Mouse (Mus musculus) hindbrain, embryonic 11.5 days (tissue): ENCODE results near the gene Marcks. TPM values are rescaled to one million over a fixed set of nuclear protein-coding genes. Genes with fewer than 3 reads are reported as not detected.

Experiments
- ATAC-seq: fragments of 200-750 bp; cut with Nextera tagmentation; 2 replicates; pipeline ENCODE4 v1.8.0; 2017; ENCODE audit warnings: mild to moderate bottlenecking, moderate TSS enrichment, moderate library complexity; ENCODE audit not compliant: low FRiP score
- DNase-seq: peaks from one replicate; pipeline ENCODE4 v3.0.0-alpha.2; 2015; ENCODE audit warnings: low spot score
- H3K27ac ChIP-seq: fragments of 300-500 bp; sonication (generic); 2 replicates; pipeline ENCODE4 v1.5.1; 2014; ENCODE audit warnings: mild to moderate bottlenecking, low read depth, low read length
- H3K27me3 ChIP-seq: fragments of 300-500 bp; sonication (generic); 2 replicates; pipeline ENCODE4 v1.6.1; 2014; ENCODE audit warnings: mild to moderate bottlenecking, low read length, moderate library complexity, mixed read lengths; ENCODE audit not compliant: control insufficient read depth, insufficient read depth
- H3K36me3 ChIP-seq: fragments of 300-500 bp; sonication (generic); 2 replicates; pipeline ENCODE4 v1.6.1; 2014; ENCODE audit warnings: mild to moderate bottlenecking, low read length, moderate library complexity, mixed read lengths; ENCODE audit not compliant: control insufficient read depth, insufficient read depth
- H3K4me1 ChIP-seq: fragments of 300-500 bp; sonication (generic); replicated peaks from 2 replicates; pipeline ENCODE4 v1.6.1; 2014; ENCODE audit warnings: low read length, mixed read lengths; ENCODE audit not compliant: control insufficient read depth, insufficient read depth
- H3K4me2 ChIP-seq: fragments of 300-500 bp; sonication (generic); replicated peaks from 2 replicates; pipeline ENCODE4 v1.6.1; 2014; ENCODE audit warnings: mild to moderate bottlenecking, low read depth, low read length
- H3K4me3 ChIP-seq: fragments of 300-500 bp; sonication (generic); 2 replicates; pipeline ENCODE4 v1.5.1; 2014; ENCODE audit warnings: low read depth, low read length
- H3K9ac ChIP-seq: fragments of 300-500 bp; sonication (generic); 2 replicates; pipeline ENCODE4 v1.6.1; 2014; ENCODE audit warnings: low read depth, low read length
- H3K9me3 ChIP-seq: fragments of 300-500 bp; sonication (generic); 2 replicates; pipeline ENCODE4 v1.6.1; 2016; ENCODE audit warnings: low read length; ENCODE audit not compliant: control insufficient read depth
- WGBS: fragments of 180-500 bp; shearing (Covaris S2); extraction: QIAGEN DNeasy Blood & Tissue Kit; methylation state at CpG from one replicate; pipeline ENCODE4 v1.1.7; 2014; 5-methylcytosine and 5-hydroxymethylcytosine counted together
- polyA plus RNA-seq: library from polyadenylated mRNA; unstranded; fragments of >200 nt; fragmentation: Nextera tagmentation; extraction: Ambion mirVana; gene quantifications from 2 replicates; pipeline ENCODE4 v1.2.1, GENCODE M21; 2014

The Marcks gene
- polyA plus RNA-seq, 1 experiment from 2014 or later = 453 TPM

- Histone ChIP-seq H3K27ac (no peak overlapping the region), H3K4me2 (no peak overlapping the region), H3K9ac (no peak overlapping the region), H3K9me3 (no peaks in the 10 kb centered on the region; the same call in 1 of the 2 replicates), H3K36me3 (no peaks in the 10 kb centered on the region), H3K4me1 (no peaks in the 10 kb centered on the region), H3K4me3 (no peak overlapping the region), H3K27me3 (no peaks in the 10 kb centered on the region)
- 84% methylated on average over 5 of the region's 5 CpGs for WGBS
- ATAC-seq (no peak), DNase-seq (no peak)
Observed at GRCm38 (mm10) chr10:37157156-37157555, 18.4 kb upstream of the Marcks start.

GRCm38 (mm10) chr10:37155131-37155530 is 16.4 kb upstream of the Marcks start:
- H3K27ac ChIP-seq = no peak overlapping the region
- H3K4me2 ChIP-seq = no peak overlapping the region
- H3K4me1 ChIP-seq = no peaks in the 10 kb centered on the region
- no peak for DNase-seq
- WGBS = 75% methylated on average over 1 of the region's 2 CpGs
- no peak for ATAC-seq
- no peaks in the 10 kb centered on the region for H3K36me3 ChIP-seq
- H3K9ac ChIP-seq = no peak overlapping the region
- no peak overlapping the region for H3K4me3 ChIP-seq
- H3K27me3 ChIP-seq = no peaks in the 10 kb centered on the region
- no peaks in the 10 kb centered on the region; the same call in 1 of the 2 replicates for H3K9me3 ChIP-seq

DNA sequence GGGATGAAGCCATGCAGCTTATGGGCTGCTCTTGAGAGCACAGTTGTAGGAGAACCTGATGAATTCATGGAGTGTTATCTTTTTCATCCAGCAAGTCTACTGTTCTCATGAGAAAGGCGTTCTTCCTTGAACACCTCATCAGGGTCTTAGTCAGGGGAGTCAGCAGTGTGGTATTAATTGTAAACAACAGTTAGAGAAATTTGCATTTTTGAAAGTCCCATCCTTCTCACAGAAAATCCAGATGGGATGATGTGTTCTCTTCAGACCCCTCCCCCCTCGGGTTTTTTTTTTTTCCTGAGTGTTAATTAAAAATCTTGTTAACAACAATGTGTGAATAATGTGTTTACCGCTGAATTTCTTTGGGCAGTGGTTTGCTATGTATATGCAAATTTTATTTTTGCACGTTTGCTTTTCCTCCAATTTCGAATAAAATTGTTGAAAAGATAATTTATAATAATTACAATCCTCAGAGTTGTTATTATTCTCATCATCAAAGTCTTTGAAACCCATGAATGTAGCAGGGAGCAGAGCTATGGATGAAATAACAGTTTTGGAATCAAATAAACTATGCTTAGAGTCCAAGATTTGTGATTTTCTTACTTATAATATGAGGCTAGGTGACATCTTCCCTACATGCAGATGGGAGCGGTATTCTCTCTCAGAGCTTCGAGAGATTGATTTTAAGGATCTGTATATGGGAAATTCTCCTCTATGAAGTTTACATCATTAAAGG is 13.0 kb upstream of the Marcks start:
- DNase-seq (no peak), ATAC-seq (no peak)
- Histone ChIP-seq H3K9me3 (no peaks in the 10 kb centered on the region), H3K4me1 (no peaks in the 10 kb centered on the region), H3K36me3 (no peaks in the 10 kb centered on the region), H3K9ac (no peak overlapping the region), H3K4me2 (no peak overlapping the region), H3K27me3 (no peaks in the 10 kb centered on the region), H3K27ac (no peak overlapping the region), H3K4me3 (no peak overlapping the region)
- 91% methylated on average over 7 of the region's 7 CpGs for WGBS

- ATAC-seq = no peak
- Histone ChIP-seq H3K9ac (no peak overlapping the region), H3K9me3 (no peaks in the 10 kb centered on the region), H3K4me3 (no peak overlapping the region), H3K36me3 (no peaks in the 10 kb centered on the region), H3K27ac (no peak overlapping the region), H3K4me1 (no peaks in the 10 kb centered on the region), H3K27me3 (no peaks in the 10 kb centered on the region), H3K4me2 (no peak overlapping the region)
- DNase-seq = no peak
- 67% methylated on average over 3 of the region's 3 CpGs for WGBS
Observed at GRCm38 (mm10) chr10:37148016-37148415, 9.3 kb upstream of the Marcks start.

DNA sequence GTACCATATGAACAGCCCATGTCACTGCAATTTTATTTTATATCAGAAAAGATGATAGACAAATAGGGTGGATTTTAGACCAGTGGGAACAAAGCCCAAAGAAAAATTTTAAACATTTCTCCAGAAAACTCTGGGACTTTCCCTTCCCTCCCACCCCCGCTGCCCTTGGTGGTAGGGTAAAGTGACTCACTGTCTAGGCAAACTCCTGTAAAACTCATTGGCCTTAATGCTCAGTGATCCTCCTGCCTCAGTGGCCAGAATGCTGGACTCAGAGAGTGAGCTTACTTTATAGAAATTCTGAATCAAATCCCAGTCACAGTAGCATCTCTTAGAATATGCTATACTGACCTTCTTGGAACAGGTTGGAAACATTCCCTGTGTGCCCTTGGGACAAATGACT is 6.7 kb upstream of the Marcks start:
- Histone ChIP-seq H3K36me3 (no peaks in the 10 kb centered on the region), H3K9ac (no peak overlapping the region), H3K9me3 (no peaks in the 10 kb centered on the region), H3K27ac (no peak overlapping the region), H3K27me3 (no peaks in the 10 kb centered on the region), H3K4me3 (no peak overlapping the region), H3K4me1 (0 out of 2 replicates have a peak, but pooled peaks cover 2% of the 10 kb centered on the region), H3K4me2 (no peak overlapping the region)
- DNase-seq (no peak), ATAC-seq (no peak)
- 91% methylated on average over 1 of the region's 1 CpGs for WGBS

- H3K9ac ChIP-seq = peak overlapping the region; percentile 42; the same call in 1 of the 2 replicates
- H3K27ac ChIP-seq = peak overlapping the region; percentile 100
- H3K9me3 ChIP-seq = no peaks in the 10 kb centered on the region
- WGBS = 66% methylated on average over 4 of the region's 4 CpGs
- H3K4me2 ChIP-seq = peak overlapping the region; percentile 55
- ATAC-seq (no peak), DNase-seq (no peak)
- no peaks in the 10 kb centered on the region for H3K27me3 ChIP-seq
- H3K4me1 ChIP-seq = 0 out of 2 replicates have a peak, but pooled peaks cover 2% of the 10 kb centered on the region
- no peaks in the 10 kb centered on the region for H3K36me3 ChIP-seq
- peak overlapping the region; percentile 99 for H3K4me3 ChIP-seq
Observed at GRCm38 (mm10) chr10:37141621-37142020, 2.9 kb upstream of the Marcks start.

DNA sequence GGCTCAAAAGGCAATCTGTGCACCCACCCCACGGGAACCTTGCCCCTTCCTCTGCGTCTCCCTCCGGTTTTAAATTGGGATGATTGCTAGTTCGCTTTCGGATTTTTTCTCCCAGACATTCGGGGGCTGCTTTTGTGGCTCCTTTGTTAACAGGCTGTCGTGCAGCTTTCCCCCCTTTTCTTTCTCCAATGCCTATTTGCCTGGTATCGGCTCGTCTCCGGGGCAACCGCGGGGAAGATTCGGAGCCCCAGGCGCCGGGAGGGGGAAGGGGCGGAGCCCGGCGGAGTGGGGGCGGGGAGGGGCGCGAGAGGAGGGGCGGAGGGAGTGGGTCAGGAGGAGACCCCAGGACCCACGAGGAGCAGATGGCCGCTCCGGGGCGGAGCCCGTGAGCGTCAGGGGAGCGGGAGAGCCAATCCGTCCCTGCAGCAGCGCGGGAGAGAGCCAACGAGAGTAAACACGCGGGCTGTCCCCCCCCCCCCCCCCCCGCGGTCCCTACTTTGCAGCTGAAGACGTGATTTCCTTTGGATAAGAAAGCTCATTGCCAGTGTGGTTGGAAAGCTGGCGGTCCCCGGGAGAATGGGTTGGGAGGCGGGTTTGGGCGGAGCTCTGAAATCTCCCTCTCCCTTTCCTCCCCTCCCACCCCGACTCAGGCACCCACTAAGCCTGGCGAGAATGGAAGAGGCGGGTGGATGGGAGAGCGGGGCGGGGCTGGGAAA is 2.2 kb upstream of the Marcks start:
- Histone ChIP-seq H3K27ac (peak overlapping the region; percentile 100), H3K4me1 (0 out of 2 replicates have a peak, but pooled peaks cover 2% of the 10 kb centered on the region), H3K4me2 (peak overlapping the region; percentile 55), H3K4me3 (peak overlapping the region; percentile 99), H3K36me3 (no peaks in the 10 kb centered on the region), H3K27me3 (no peaks in the 10 kb centered on the region), H3K9me3 (no peaks in the 10 kb centered on the region), H3K9ac (peak overlapping the region; percentile 100)
- ATAC-seq (peak; percentile 93), DNase-seq (peak; percentile 96)
- WGBS = under 1% methylated on average over 42 of the region's 47 CpGs

- Histone ChIP-seq H3K36me3 (no peaks in the 10 kb centered on the region), H3K9ac (peak overlapping the region; percentile 100), H3K4me2 (peak overlapping the region; percentile 54), H3K4me1 (0 out of 2 replicates have a peak, but pooled peaks cover 2% of the 10 kb centered on the region), H3K27ac (peak overlapping the region; percentile 100), H3K4me3 (peak overlapping the region; percentile 99), H3K27me3 (no peaks in the 10 kb centered on the region), H3K9me3 (no peaks in the 10 kb centered on the region)
- DNase-seq (no peak), ATAC-seq (no peak; the same call in 1 of the 2 replicates)
- under 1% methylated on average over 24 of the region's 24 CpGs for WGBS
Observed at GRCm38 (mm10) chr10:37140166-37140735, 1.5 kb upstream of the Marcks start.
